Mouse (Mus musculus) kidney, postnatal 0 days (tissue): ENCODE measurements around the gene Trp53i11. TPM values are rescaled to one million over a fixed set of nuclear protein-coding genes. Genes with fewer than 3 reads are reported as not detected.

Source experiments
- ATAC-seq: fragments of 200-750 bp; cut with Nextera tagmentation; replicated peaks from 2 replicates; pipeline ENCODE4 v1.8.0; 2017; ENCODE audit warnings: low read depth, moderate number of reproducible peaks, moderate TSS enrichment, moderate library complexity; ENCODE audit not compliant: low FRiP score
- DNase-seq: peaks from one replicate; pipeline ENCODE4 v3.0.0-alpha.2; 2016; ENCODE audit warnings: low spot score
- H3K27ac ChIP-seq: fragments of 300-500 bp; sonication (generic); 2 replicates; pipeline ENCODE4 v1.5.1; 2014; ENCODE audit warnings: mild to moderate bottlenecking
- H3K27me3 ChIP-seq: fragments of 300-500 bp; sonication (generic); 2 replicates; pipeline ENCODE4 v1.6.1; 2014; ENCODE audit warnings: low read length, mixed read lengths; ENCODE audit not compliant: insufficient read depth
- H3K36me3 ChIP-seq: fragments of 300-500 bp; sonication (generic); 2 replicates; pipeline ENCODE4 v1.6.1; 2014; ENCODE audit warnings: low read length, mixed read lengths; ENCODE audit not compliant: insufficient read depth
- H3K4me1 ChIP-seq: fragments of 300-500 bp; sonication (generic); replicated peaks from 2 replicates; pipeline ENCODE4 v1.6.1; 2014; ENCODE audit warnings: antibody characterized with exemption, low read length, mixed read lengths; ENCODE audit not compliant: insufficient read depth
- H3K4me2 ChIP-seq: fragments of 300-500 bp; sonication (generic); 2 replicates; pipeline ENCODE4 v1.6.1; 2014; ENCODE audit warnings: mild to moderate bottlenecking, low read length, moderate library complexity, mixed read lengths
- H3K4me3 ChIP-seq: fragments of 300-500 bp; sonication (generic); replicated peaks from 2 replicates; pipeline ENCODE4 v1.5.1; 2014; ENCODE audit warnings: low read depth, low read length
- H3K9ac ChIP-seq: fragments of 300-500 bp; sonication (generic); 2 replicates; pipeline ENCODE4 v1.6.1; 2014; ENCODE audit warnings: low read depth, low read length
- H3K9me3 ChIP-seq: fragments of 300-500 bp; sonication (generic); replicated peaks from 2 replicates; pipeline ENCODE4 v1.6.1; 2016; ENCODE audit warnings: low read length, inconsistent platforms, mixed read lengths
- CTCF ChIP-seq: IDR thresholded peaks from 2 replicates; pipeline ENCODE4 v1.5.1; 2016; ENCODE audit warnings: antibody characterized with exemption, low read depth, mild to moderate bottlenecking, moderate library complexity
- WGBS: fragments of 180-500 bp; shearing (Covaris S2); extraction: QIAGEN DNeasy Blood & Tissue Kit; methylation state at CpG from one replicate; pipeline ENCODE4 v1.1.7; 2014; 5-methylcytosine and 5-hydroxymethylcytosine counted together
- polyA plus RNA-seq: library from polyadenylated mRNA; unstranded; fragments of >200 nt; fragmentation: Nextera tagmentation; extraction: Ambion mirVana; gene quantifications from 2 replicates; pipeline ENCODE4 v1.2.1, GENCODE M21; 2015

Gene Trp53i11
- polyA plus RNA-seq, 1 experiment from 2014 or later = 28.3 TPM

- Histone ChIP-seq H3K4me3 (0 out of 2 replicates have a peak overlapping the region, but pooled peaks have one; percentile 13), H3K4me2 (peak overlapping the region; percentile 54), H3K36me3 (no peaks in the 10 kb centered on the region), H3K9me3 (no peaks in the 10 kb centered on the region), H3K4me1 (0 out of 2 replicates have a peak, but pooled peaks cover 13% of the 10 kb centered on the region), H3K9ac (peak overlapping the region; percentile 28; the same call in 1 of the 2 replicates), H3K27me3 (peaks cover 9% of the 10 kb centered on the region), H3K27ac (no peak overlapping the region)
- DNase-seq = peak; percentile 47
- WGBS = 4% methylated on average over 35 of the region's 41 CpGs
- no peak for TF ChIP-seq CTCF
- ATAC-seq = no peak
Observed at GRCm38 (mm10) chr2:93180077-93180844, 7.1 kb upstream of the Trp53i11 start.

- DNase-seq (no peak), ATAC-seq (no peak)
- Histone ChIP-seq H3K4me1 (0 out of 2 replicates have a peak, but pooled peaks cover 6% of the 10 kb centered on the region), H3K4me3 (no peak overlapping the region), H3K9ac (no peak overlapping the region), H3K36me3 (no peaks in the 10 kb centered on the region), H3K27ac (no peak overlapping the region), H3K27me3 (peaks cover 9% of the 10 kb centered on the region), H3K9me3 (no peaks in the 10 kb centered on the region), H3K4me2 (no peak overlapping the region)
- WGBS = 64% methylated on average over 11 of the region's 11 CpGs
- TF ChIP-seq CTCF = no peak
Observed at GRCm38 (mm10) chr2:93182859-93183258, 4.5 kb upstream of the Trp53i11 start.

- Histone ChIP-seq H3K9me3 (no peaks in the 10 kb centered on the region), H3K27me3 (no peaks in the 10 kb centered on the region), H3K4me1 (peaks cover 30% of the 10 kb centered on the region), H3K9ac (peak overlapping the region; percentile 72), H3K27ac (peak overlapping the region; percentile 47; the same call in 1 of the 2 replicates), H3K36me3 (no peaks in the 10 kb centered on the region), H3K4me3 (peak overlapping the region; percentile 71), H3K4me2 (peak overlapping the region; percentile 100)
- DNase-seq (no peak), ATAC-seq (no peak)
- 1% methylated on average over 53 of the region's 53 CpGs for WGBS
- TF ChIP-seq CTCF = no peak
Observed at GRCm38 (mm10) chr2:93188020-93188760, 842 bp downstream of the Trp53i11 start.

- DNase-seq = peak; percentile 73
- no peak for ATAC-seq
- Histone ChIP-seq H3K9ac (peak overlapping the region; percentile 72), H3K9me3 (no peaks in the 10 kb centered on the region), H3K27ac (peak overlapping the region; percentile 47; the same call in 1 of the 2 replicates), H3K4me3 (peak overlapping the region; percentile 71), H3K36me3 (no peaks in the 10 kb centered on the region), H3K4me2 (peak overlapping the region; percentile 100), H3K4me1 (peaks cover 30% of the 10 kb centered on the region), H3K27me3 (no peaks in the 10 kb centered on the region)
- 8% methylated on average over 19 of the region's 19 CpGs for WGBS
- TF ChIP-seq CTCF = peak; percentile 53
Observed at GRCm38 (mm10) chr2:93188761-93189458, 1.6 kb downstream of the Trp53i11 start.

- Histone ChIP-seq H3K9me3 (no peaks in the 10 kb centered on the region), H3K36me3 (no peaks in the 10 kb centered on the region), H3K4me3 (no peak overlapping the region), H3K9ac (no peak overlapping the region), H3K4me2 (no peak overlapping the region), H3K4me1 (peaks cover 30% of the 10 kb centered on the region), H3K27me3 (no peaks in the 10 kb centered on the region), H3K27ac (no peak overlapping the region)
- no peak for ATAC-seq
- no peak for TF ChIP-seq CTCF
- DNase-seq = no peak
- 24% methylated on average over 9 of the region's 9 CpGs for WGBS
Observed at GRCm38 (mm10) chr2:93190771-93191487, 3.6 kb downstream of the Trp53i11 start.
